Mouse (Mus musculus): Measurements from ENCODE around the gene Col9a2. TPM values are rescaled to one million over a fixed set of nuclear protein-coding genes. Genes with fewer than 3 reads are reported as not detected.
A peak's percentile ranks its signal among the peaks of the same experiment; 100 is the strongest.

Gene Col9a2
- total RNA-seq, 2 experiments from 2014 or later, result 7.1 to 7.3 TPM

GRCm38 (mm10) chr4:121018250-121018649 lies 20.9 kb upstream of the Col9a2 start:
- intact Hi-C loops (cut with DNase I), result no loop called here

GRCm38 (mm10) chr4:121020040-121020790 lies 19.0 kb upstream of the Col9a2 start:
- intact Hi-C loops (cut with DNase I), result no loop called here

More at GRCm38 (mm10) chr4:121018250-121018649, 20.9 kb upstream of the Col9a2 start:
- DNase-seq (ENCODE audit: low spot score in 2 of 2), result no peak

GRCm38 (mm10) chr4:121021911-121022310 lies 17.3 kb upstream of the Col9a2 start:
- intact Hi-C loops (cut with DNase I), result no loop called here
- no peak for DNase-seq (ENCODE audit: low spot score in 2 of 2)

More at GRCm38 (mm10) chr4:121020040-121020790, 19.0 kb upstream of the Col9a2 start:
- DNase-seq (ENCODE audit: low spot score in 2 of 2), result peak; percentile 50 to 56

- intact Hi-C loops (cut with DNase I), result no loop called here
- DNase-seq (ENCODE audit: low spot score in 2 of 2), result no peak
Observed at GRCm38 (mm10) chr4:121023464-121023863, 15.7 kb upstream of the Col9a2 start.

- intact Hi-C loops (cut with DNase I), result no loop called here
- DNase-seq (ENCODE audit: low spot score in 2 of 2), result no peak
Observed at GRCm38 (mm10) chr4:121023941-121024340, 15.2 kb upstream of the Col9a2 start.

GRCm38 (mm10) chr4:121025681-121026080 lies 13.5 kb upstream of the Col9a2 start:
- intact Hi-C loops (cut with DNase I), result no loop called here
- no peak for DNase-seq (ENCODE audit: low spot score in 2 of 2)

- intact Hi-C loops (cut with DNase I), result no loop called here
Observed at GRCm38 (mm10) chr4:121028146-121028545, 11.0 kb upstream of the Col9a2 start.

GRCm38 (mm10) chr4:121028659-121029392 lies 10.4 kb upstream of the Col9a2 start:
- no peak for DNase-seq (ENCODE audit: low spot score in 2 of 2)

More at GRCm38 (mm10) chr4:121028146-121028545, 11.0 kb upstream of the Col9a2 start:
- no peak for DNase-seq (ENCODE audit: low spot score in 2 of 2)

GRCm38 (mm10) chr4:121029632-121030031 lies 9.6 kb upstream of the Col9a2 start:
- DNase-seq (ENCODE audit: low spot score in 2 of 2), result no peak
- intact Hi-C loops (cut with DNase I), result no loop called here

More at GRCm38 (mm10) chr4:121028659-121029392, 10.4 kb upstream of the Col9a2 start:
- intact Hi-C loops (cut with DNase I), result no loop called here

- intact Hi-C loops (cut with DNase I), result no loop called here
- no peak for DNase-seq (ENCODE audit: low spot score in 2 of 2)
Observed at GRCm38 (mm10) chr4:121031440-121031839, 7.7 kb upstream of the Col9a2 start.

- intact Hi-C loops (cut with DNase I), result no loop called here
- DNase-seq (ENCODE audit: low spot score in 2 of 2), result no peak
Observed at GRCm38 (mm10) chr4:121033006-121033405, 6.2 kb upstream of the Col9a2 start.

- intact Hi-C loops (cut with DNase I), result loop anchor here (10.0 kb wide), 1 partner anchor 184 kb away; no protein-coding TSS in a partner anchor
Observed at GRCm38 (mm10) chr4:121040323-121040722, 1.1 kb downstream of the Col9a2 start.

GRCm38 (mm10) chr4:121040897-121041671 lies 1.9 kb downstream of the Col9a2 start:
- intact Hi-C loops (cut with DNase I), result loop anchor here (10.0 kb wide), 1 partner anchor 184 kb away; no protein-coding TSS in a partner anchor

More at GRCm38 (mm10) chr4:121040323-121040722, 1.1 kb downstream of the Col9a2 start:
- no peak for DNase-seq (ENCODE audit: low spot score in 2 of 2)

GRCm38 (mm10) chr4:121042472-121042871 lies 3.3 kb downstream of the Col9a2 start:
- DNase-seq (ENCODE audit: low spot score in 2 of 2), result no peak
- intact Hi-C loops (cut with DNase I), result loop anchor here (10.0 kb wide), 1 partner anchor 182 kb away; no protein-coding TSS in a partner anchor

More at GRCm38 (mm10) chr4:121040897-121041671, 1.9 kb downstream of the Col9a2 start:
- peak; percentile 62 to 63 for DNase-seq (ENCODE audit: low spot score in 2 of 2)

GRCm38 (mm10) chr4:121042946-121043345 lies 3.8 kb downstream of the Col9a2 start:
- DNase-seq (ENCODE audit: low spot score in 2 of 2), result no peak
- intact Hi-C loops (cut with DNase I), result loop anchor here (10.0 kb wide), 1 partner anchor 182 kb away; no protein-coding TSS in a partner anchor

- intact Hi-C loops (cut with DNase I), result no loop called here
- no peak for DNase-seq (ENCODE audit: low spot score in 2 of 2)
Observed at GRCm38 (mm10) chr4:121051863-121052262, 12.7 kb downstream of the Col9a2 start.

- intact Hi-C loops (cut with DNase I), result no loop called here
- peak in 1 of 2 experiments; percentile 20 for DNase-seq (ENCODE audit: low spot score in 2 of 2)
Observed at GRCm38 (mm10) chr4:121052454-121053323, 13.5 kb downstream of the Col9a2 start.

GRCm38 (mm10) chr4:121056342-121056741 lies 17.2 kb downstream of the Col9a2 start:
- intact Hi-C loops (cut with DNase I), result no loop called here
- no peak for DNase-seq (ENCODE audit: low spot score in 2 of 2)

GRCm38 (mm10) chr4:121057032-121057431 lies 17.8 kb downstream of the Col9a2 start:
- DNase-seq (ENCODE audit: low spot score in 2 of 2), result no peak

More at GRCm38 (mm10) chr4:121057032-121057431, 17.8 kb downstream of the Col9a2 start:
- intact Hi-C loops (cut with DNase I), result no loop called here
